Mouse (Mus musculus) gonadal fat pad, adult 2 months (tissue): ENCODE data around the gene Psmd8. TPM values are rescaled to one million over a fixed set of nuclear protein-coding genes. Genes with fewer than 3 reads are reported as not detected.
"Not testable (repeated sequence)": the region's sequence is repeated elsewhere in the genome, so short reads cannot be mapped to it uniquely, and the experiment has no call there.

ENCODE experiments used
- DNase-seq: peaks from one replicate; pipeline ENCODE4 v3.0.0-alpha.2; 2012; ENCODE audit warnings: low read depth
- polyA plus RNA-seq: library from polyadenylated mRNA; depleted of rRNA; stranded (reverse); fragments of >200 nt; gene quantifications from 2 replicates; pipeline ENCODE4 v1.2.3, GENCODE M21; 2012

The Psmd8 gene
- polyA plus RNA-seq, 1 experiment: 214 TPM

- no peak for DNase-seq
These were observed 10.3 kb downstream of the Psmd8 start, which contains the start of the genes Ggn and Spred3 for GRCm38 (mm10) chr7:29170066-29170754. Gene Ggn, plus strand, starts transcription at chr7:29170210. Gene Spred3, minus strand, starts transcription at chr7:29170411.

- DNase-seq: no peak
These were observed 11.1 kb downstream of the Psmd8 start for GRCm38 (mm10) chr7:29169231-29170065.

- no peak for DNase-seq
These were observed 11.7 kb downstream of the Psmd8 start for GRCm38 (mm10) chr7:29168791-29169230.

DNA sequence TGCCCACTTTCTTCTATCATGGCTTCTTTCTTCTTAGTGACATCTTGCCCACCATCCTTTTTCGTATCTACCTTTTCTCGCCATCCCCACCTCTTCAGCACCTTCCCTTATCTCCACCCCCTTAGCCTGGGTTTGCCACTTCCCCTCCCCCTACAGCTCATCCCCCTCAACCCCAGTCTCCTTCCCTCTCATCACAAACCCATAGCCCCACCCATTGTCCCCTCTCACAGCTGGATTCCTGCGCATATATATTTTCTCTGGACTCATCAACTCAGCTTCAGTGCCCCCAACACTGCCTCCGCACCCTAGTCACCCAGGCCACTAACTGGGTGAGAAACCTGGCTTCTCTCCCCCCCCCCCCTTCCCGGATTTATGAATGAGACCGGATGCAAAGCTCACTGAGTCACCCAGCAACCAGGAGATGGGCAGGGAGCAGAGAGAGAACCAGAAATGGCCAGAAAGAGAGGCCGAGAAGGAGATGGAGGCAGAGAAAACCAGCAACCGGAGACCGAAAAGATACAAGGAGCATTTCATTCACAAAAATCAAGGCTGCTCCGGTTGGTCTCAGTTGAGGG is 12.3 kb downstream of the Psmd8 start:
- no peak for DNase-seq

GRCm38 (mm10) chr7:29167656-29168055 is 12.8 kb downstream of the Psmd8 start:
- no peak for DNase-seq

DNA sequence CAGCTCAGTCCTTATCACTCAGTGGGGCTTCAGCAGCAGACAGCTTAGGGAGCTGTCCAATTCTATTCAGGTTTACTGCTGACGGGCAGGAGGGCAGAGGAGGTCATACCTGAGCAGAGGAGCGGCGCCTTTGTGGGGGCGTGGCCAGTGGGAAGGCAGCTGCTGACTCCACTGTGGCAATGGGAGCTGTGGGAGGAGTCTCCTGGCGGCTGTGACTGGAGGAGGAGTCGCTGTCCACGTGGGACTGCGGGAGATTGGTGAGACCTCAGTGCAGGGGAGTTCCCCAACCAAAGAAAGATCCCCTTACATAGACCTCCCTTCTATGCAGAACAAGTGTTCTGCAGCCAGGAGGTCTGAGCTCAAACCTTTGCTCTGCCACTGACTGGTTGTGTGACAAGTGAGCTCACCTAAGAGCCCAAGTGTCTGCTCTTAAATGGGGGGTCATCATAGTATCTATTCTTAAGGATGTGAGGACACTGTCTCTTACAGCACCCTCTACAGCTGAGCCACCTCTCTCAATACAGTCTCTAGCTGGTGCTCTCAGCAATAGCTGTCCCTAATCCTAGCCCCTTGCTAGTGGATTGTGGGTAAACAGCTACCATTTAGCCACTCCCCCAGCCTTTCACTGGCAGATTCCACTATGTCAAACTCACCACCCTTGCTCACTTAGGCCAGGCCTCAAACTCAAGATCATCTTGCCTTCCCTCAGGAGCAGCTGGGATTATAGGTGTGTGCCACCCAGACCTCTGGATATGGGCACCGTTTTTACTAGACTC is 17.6 kb downstream of the Psmd8 start:
- DNase-seq: no peak

DNA sequence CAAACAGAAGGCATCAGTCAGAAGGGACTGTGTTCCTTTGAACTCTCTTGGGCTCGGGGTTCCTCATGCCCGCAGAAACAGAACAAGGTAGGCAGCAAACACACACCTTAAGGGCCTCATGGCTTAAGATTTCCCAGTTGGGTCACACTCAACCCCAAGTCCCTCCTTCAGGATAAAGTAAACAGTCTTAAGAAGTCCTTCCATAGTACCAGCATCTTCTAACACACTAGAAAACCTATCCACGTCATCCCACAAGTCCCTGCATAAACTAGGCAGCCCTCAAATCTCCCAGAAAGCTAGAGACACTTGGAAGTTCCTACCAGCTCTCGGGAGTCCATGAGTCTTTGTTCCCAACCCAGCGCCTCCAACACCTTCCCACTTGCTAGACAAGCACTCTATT is 18.2 kb downstream of the Psmd8 start:
- no peak for DNase-seq

DNA sequence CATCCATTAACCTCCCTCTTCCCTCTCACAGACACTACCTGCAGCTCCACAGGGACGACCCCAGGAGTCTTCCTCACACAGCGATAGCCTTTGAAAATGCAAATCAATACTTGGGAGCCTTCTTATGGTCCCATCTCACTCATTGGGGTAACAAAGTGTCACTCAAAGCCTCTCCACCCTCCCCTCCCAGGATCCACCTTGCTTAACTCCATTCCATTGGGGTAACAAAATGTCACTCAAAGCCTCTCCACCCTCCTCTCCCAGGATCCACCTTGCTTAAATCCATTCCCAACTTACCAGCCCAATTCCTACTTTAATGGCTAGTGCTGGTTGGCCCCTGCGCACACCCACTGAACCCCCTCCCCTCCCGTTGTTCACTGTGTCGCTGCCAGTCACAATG is 22.2 kb downstream of the Psmd8 start:
- no peak for DNase-seq

DNA sequence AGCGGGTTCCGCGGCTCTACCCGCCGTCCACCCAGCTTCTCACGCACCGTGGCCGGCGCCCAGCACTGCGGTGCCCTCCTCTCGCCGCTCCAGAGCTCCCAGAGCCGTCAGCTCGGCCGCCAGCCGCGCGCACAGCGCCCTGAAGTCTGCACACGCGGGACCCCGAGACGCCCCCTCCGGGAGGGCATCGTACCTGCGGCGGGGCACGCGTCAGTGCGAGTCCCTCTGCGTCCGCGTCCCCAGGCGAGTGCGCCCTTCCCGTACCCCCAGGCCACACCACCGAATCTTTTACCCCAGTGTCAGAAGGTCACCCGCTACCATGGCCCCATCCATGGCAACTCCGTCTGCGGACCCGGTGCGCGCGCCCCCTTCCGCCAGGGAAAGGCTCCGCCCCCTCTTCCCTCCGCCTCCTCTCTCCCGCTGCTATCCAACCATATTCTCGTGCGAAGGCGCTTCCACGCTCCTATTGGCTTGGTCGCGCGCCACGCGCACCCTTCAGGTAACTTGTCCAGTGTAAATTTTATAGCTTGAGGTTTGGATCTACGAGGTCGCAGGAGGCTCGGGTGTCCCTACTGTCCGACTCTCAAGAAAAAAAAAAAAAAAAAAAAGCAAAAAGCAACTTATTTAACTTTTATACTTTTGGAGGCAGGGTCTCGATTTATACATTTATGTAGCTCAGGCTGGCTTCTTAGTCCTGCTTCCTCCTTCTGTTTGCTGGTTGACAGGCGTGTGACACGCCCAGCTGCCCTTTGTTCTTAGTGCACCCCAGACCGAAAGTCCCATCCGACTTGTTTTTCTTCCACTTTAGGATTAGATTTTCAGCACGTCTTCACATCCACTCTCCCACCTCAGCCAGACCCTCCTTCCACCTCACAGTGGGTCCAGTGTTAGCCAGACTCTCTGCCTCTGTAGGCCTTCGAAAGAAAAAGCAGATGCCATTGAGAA is 24.4 kb downstream of the Psmd8 start, which contains the start of gene Fam98c:
Gene Fam98c (minus strand): TSS at position 397 of the 945 bp plus-strand sequence.
- DNase-seq: no peak

GRCm38 (mm10) chr7:29155196-29155837 is 25.2 kb downstream of the Psmd8 start:
- DNase-seq: no peak

DNA sequence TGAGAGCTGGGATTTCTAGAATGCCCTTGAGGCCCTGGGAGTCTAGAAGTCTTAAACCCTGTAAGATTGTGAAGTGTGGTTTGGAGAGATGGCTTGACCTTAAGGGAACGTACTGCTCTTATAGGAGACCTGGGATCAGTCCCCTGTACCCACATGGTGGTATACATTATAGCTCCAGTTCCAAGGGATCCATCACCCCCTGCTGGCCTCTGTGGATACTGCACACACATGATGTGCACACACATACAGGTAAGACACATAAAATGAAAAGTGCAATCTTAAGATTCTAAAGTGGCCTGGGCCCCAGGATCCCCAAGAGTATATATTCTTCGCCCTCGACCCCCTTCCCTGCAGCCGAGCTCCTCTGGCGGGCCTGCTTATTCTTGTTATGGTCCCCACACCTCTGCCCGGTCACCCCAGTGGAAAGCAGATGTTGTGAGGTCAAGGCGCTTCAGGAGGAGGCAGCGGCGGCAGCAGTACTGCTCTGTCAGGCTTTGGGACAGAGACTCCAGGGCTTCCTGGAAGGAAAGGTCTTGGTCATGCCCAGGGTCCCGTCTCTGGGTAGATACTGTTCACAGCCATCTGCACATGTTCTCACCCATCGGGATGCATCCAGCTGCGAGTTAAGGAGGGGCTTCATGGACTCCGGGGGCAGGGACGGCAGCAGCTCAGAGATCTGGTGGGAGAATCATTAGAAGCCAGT is 26.3 kb downstream of the Psmd8 start:
- DNase-seq: no peak

- no peak for DNase-seq
These were observed 29.0 kb downstream of the Psmd8 start for GRCm38 (mm10) chr7:29151486-29151885.

DNA sequence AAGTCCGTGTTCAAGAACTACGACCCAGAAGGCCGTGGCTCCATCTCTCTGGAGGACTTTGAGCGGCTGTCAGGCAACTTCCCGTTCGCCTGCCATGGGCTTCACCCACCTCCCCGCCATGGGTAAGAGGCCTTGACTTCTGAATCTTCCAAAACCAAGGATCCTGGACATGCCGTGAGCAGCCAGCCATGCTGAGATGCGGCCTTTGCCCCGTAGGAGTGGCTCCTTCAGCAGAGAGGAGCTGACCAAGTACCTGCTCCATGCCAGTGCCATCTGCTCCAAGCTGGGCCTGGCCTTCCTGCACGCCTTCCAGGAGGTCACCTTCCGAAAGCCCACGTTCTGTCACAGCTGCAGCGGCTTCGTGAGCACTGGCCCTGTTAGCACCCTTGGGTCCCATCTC is 31.7 kb downstream of the Psmd8 start:
- DNase-seq: no peak

DNA sequence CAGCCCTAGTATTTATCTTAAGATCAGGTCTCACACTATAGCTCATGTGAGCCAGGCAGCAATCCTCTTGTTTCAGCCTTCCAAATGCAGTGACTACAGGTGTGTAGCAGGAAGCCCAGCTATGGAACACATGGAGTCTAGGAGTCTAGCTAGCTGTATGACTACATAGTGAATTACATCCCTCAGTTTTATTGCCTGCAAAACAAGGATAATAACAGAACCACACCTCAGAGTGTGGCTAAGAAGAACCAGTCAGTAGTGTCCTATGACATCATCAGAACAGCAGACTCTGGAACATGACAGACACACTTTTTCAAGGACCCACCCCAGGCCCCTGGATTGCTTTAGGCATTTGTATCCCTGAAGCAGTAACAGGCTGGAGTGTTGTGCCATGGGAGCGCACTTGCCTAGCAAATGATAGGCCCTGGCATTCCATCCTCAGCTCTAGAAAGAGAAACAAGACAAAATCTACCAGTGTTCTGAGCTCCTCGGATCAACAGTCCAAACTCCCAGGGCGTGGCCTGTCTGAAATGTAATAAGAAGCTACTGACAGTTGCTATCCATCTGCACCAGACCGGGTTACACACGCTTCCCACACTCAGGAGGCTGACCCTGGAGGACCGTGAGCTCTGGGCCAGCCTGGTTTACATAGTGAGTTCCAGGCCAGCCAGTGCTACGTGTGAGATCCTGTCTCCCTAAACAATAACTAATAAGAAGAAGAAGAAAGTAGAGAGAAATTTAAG is 33.7 kb downstream of the Psmd8 start:
- no peak for DNase-seq

GRCm38 (mm10) chr7:29144006-29144405 is 36.5 kb downstream of the Psmd8 start:
- DNase-seq: no peak

- no peak for DNase-seq
These were observed 39.1 kb downstream of the Psmd8 start for GRCm38 (mm10) chr7:29141416-29141815.

- not testable (repeated sequence) for DNase-seq
These were observed 41.3 kb downstream of the Psmd8 start for GRCm38 (mm10) chr7:29139237-29139636.

DNA sequence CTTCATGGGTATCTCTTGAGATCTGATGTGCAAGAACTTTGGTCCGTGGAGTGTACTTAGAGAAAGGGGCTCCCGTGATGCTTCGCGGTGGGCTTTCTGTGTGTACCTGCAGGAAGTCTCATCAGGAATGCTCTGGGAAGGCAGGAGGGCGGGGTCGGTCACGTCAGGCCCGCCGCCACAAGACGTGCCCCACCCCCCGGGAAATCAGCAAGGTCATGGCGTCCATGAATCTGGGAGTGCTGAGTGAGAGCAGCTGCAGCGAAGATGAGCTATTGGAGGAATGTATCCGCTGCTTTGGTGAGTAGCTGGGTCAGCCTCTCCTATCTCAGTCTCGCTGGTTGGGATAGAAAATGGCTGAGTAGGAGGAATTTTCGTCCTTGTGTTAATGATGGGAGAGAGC is 43.1 kb downstream of the Psmd8 start:
- DNase-seq: no peak
